Mouse (Mus musculus) liver, embryonic 14.5 days (tissue): ENCODE data around the gene Tmem135. TPM values are rescaled to one million over a fixed set of nuclear protein-coding genes. Genes with fewer than 3 reads are reported as not detected.

ENCODE experiments used
- ATAC-seq: fragments of 200-750 bp; cut with Nextera tagmentation; 2 replicates; pipeline ENCODE4 v1.8.0; 2017; ENCODE audit warnings: moderate number of reproducible peaks, mild to moderate bottlenecking, moderate library complexity; ENCODE audit not compliant: insufficient read depth
- DNase-seq, 3 experiments: peaks; one replicate each; pipeline ENCODE4 v3.0.0-alpha.2; 2012 to 2013; ENCODE audit warnings: low read depth in 3 of 3, low spot score in 3 of 3
- H3K27ac ChIP-seq: fragments of 300-500 bp; sonication (generic); 2 replicates; pipeline ENCODE4 v1.5.1; 2014; ENCODE audit warnings: moderate library complexity, mild to moderate bottlenecking, control low read depth, inconsistent platforms
- H3K27me3 ChIP-seq: fragments of 300-500 bp; sonication (generic); 2 replicates; pipeline ENCODE4 v1.6.1; 2014; ENCODE audit warnings: mild to moderate bottlenecking, low read length, moderate library complexity; ENCODE audit not compliant: control insufficient read depth, insufficient read depth
- H3K36me3 ChIP-seq: fragments of 300-500 bp; sonication (generic); replicated peaks from 2 replicates; pipeline ENCODE4 v1.6.1; 2014; ENCODE audit warnings: low read depth; ENCODE audit not compliant: control insufficient read depth, insufficient read depth
- H3K4me1 ChIP-seq, 2 experiments: fragments of 200-500 bp in 1 of 2; fragments of 300-500 bp in 1 of 2; sonication (generic) in 1 of 2; replicated peaks; 2 replicates each; pipeline ENCODE4 v1.6.1; 2012 to 2014; ENCODE audit warnings: antibody characterized with exemption in 1 of 2, inconsistent platforms in 1 of 2, low read length in 1 of 2; ENCODE audit not compliant: control insufficient read depth in 2 of 2, insufficient read depth in 2 of 2
- H3K4me2 ChIP-seq: fragments of 300-500 bp; sonication (generic); 2 replicates; pipeline ENCODE4 v1.6.1; 2014; ENCODE audit warnings: low read depth, mild to moderate bottlenecking, control low read depth, moderate library complexity
- H3K4me3 ChIP-seq, 2 experiments: fragments of 200-500 bp in 1 of 2; fragments of 300-500 bp in 1 of 2; sonication (generic) in 1 of 2; 2 replicates each; pipeline ENCODE4 v1.5.1; 2012 to 2014; ENCODE audit warnings: low read depth in 2 of 2, low read length in 2 of 2, mild to moderate bottlenecking in 2 of 2, control low read depth in 1 of 2, inconsistent platforms in 1 of 2, moderate library complexity in 1 of 2; ENCODE audit not compliant: insufficient read depth in 1 of 2
- H3K9ac ChIP-seq: fragments of 300-500 bp; sonication (generic); replicated peaks from 2 replicates; pipeline ENCODE4 v1.6.1; 2014; ENCODE audit warnings: mild to moderate bottlenecking, control low read depth, moderate library complexity
- H3K9me3 ChIP-seq: fragments of 300-500 bp; sonication (generic); 2 replicates; pipeline ENCODE4 v1.6.1; 2016; ENCODE audit warnings: low read length, mixed read lengths; ENCODE audit not compliant: control insufficient read depth
- CTCF ChIP-seq: IDR thresholded peaks from 2 replicates; pipeline ENCODE4 v1.5.1; 2016; ENCODE audit warnings: antibody characterized with exemption, low read depth, control low read depth
- EP300 ChIP-seq: IDR thresholded peaks from 2 replicates; pipeline ENCODE4 v1.6.1; 2016; ENCODE audit warnings: antibody characterized with exemption, low read depth
- WGBS: fragments of 180-500 bp; shearing (Covaris S2); extraction: QIAGEN DNeasy Blood & Tissue Kit; methylation state at CpG from one replicate; pipeline ENCODE4 v1.1.7; 2014; ENCODE audit not compliant: insufficient replicate concordance; 5-methylcytosine and 5-hydroxymethylcytosine counted together
- polyA plus RNA-seq, 2 experiments: library from polyadenylated mRNA; depleted of rRNA in 1 of 2; stranded (reverse) in 1 of 2; unstranded in 1 of 2; fragments of >200 nt; fragmentation: Nextera tagmentation in 1 of 2; extraction: Ambion mirVana in 1 of 2; gene quantifications; 2 replicates each; pipeline versions ENCODE4 v1.2.1 to v1.2.3; 2012 to 2014

Gene Tmem135
- polyA plus RNA-seq, 2 experiments: 5.4 to 12.7 TPM

- H3K4me1 ChIP-seq: no peaks in the 10 kb centered on the region
- H3K9ac ChIP-seq: no peak overlapping the region
- H3K27me3 ChIP-seq: no peaks in the 10 kb centered on the region
- no peak overlapping the region for H3K4me2 ChIP-seq
- H3K4me3 ChIP-seq: no peak overlapping the region
- no peaks in the 10 kb centered on the region for H3K36me3 ChIP-seq
- DNase-seq: peak; percentile 51 to 58 (median 52)
- ATAC-seq: no peak
- no peaks in the 10 kb centered on the region for H3K9me3 ChIP-seq
- 12% methylated on average over 2 of the region's 2 CpGs for WGBS
- TF ChIP-seq CTCF (peak; percentile 87), EP300 (no peak)
- no peak overlapping the region for H3K27ac ChIP-seq
Observed at GRCm38 (mm10) chr7:89168606-89169005, 235.4 kb downstream of the Tmem135 start.

GRCm38 (mm10) chr7:89165528-89165927, 238.5 kb downstream of the Tmem135 start:
- Histone ChIP-seq H3K9ac (no peak overlapping the region), H3K4me2 (no peak overlapping the region), H3K4me1 (no peaks in the 10 kb centered on the region), H3K4me3 (no peak overlapping the region), H3K36me3 (no peaks in the 10 kb centered on the region), H3K27ac (no peak overlapping the region), H3K9me3 (no peaks in the 10 kb centered on the region), H3K27me3 (no peaks in the 10 kb centered on the region)
- 28% methylated on average over 4 of the region's 4 CpGs for WGBS
- DNase-seq: peak in 1 of 3 experiments; percentile 6
- ATAC-seq: no peak
- no peak for TF ChIP-seq CTCF
- no peak for TF ChIP-seq EP300

- H3K9me3 ChIP-seq: no peaks in the 10 kb centered on the region
- H3K27ac ChIP-seq: no peak overlapping the region
- H3K9ac ChIP-seq: no peak overlapping the region
- ATAC-seq (no peak), DNase-seq (no peak)
- no peak overlapping the region for H3K4me2 ChIP-seq
- H3K4me3 ChIP-seq: no peak overlapping the region
- H3K27me3 ChIP-seq: no peaks in the 10 kb centered on the region
- TF ChIP-seq EP300: no peak
- no peak for TF ChIP-seq CTCF
- 70% methylated on average over 6 of the region's 6 CpGs for WGBS
- no peaks in the 10 kb centered on the region for H3K4me1 ChIP-seq
- H3K36me3 ChIP-seq: no peaks in the 10 kb centered on the region
Observed at GRCm38 (mm10) chr7:89161610-89162378, 242.2 kb downstream of the Tmem135 start.

GRCm38 (mm10) chr7:89157356-89157755, 246.7 kb downstream of the Tmem135 start:
- no peak overlapping the region for H3K27ac ChIP-seq
- ATAC-seq: no peak
- 69% methylated on average over 8 of the region's 8 CpGs for WGBS
- no peaks in the 10 kb centered on the region for H3K36me3 ChIP-seq
- TF ChIP-seq EP300 (no peak), CTCF (no peak)
- H3K9ac ChIP-seq: no peak overlapping the region
- H3K27me3 ChIP-seq: no peaks in the 10 kb centered on the region
- no peak for DNase-seq
- no peaks in the 10 kb centered on the region for H3K9me3 ChIP-seq
- no peak overlapping the region for H3K4me3 ChIP-seq
- H3K4me2 ChIP-seq: no peak overlapping the region
- 0 out of 4 replicates have a peak, but pooled peaks cover 0 to 2% of the 10 kb centered on the region in 2 experiments for H3K4me1 ChIP-seq

- TF ChIP-seq EP300 (no peak), CTCF (no peak)
- Histone ChIP-seq H3K9ac (no peak overlapping the region), H3K9me3 (no peaks in the 10 kb centered on the region), H3K4me3 (no peak overlapping the region), H3K4me2 (no peak overlapping the region), H3K27ac (no peak overlapping the region), H3K36me3 (no peaks in the 10 kb centered on the region), H3K4me1 (0 out of 4 replicates have a peak, but pooled peaks cover 0 to 2% of the 10 kb centered on the region in 2 experiments), H3K27me3 (no peaks in the 10 kb centered on the region)
- DNase-seq (no peak), ATAC-seq (no peak)
- WGBS: 63% methylated on average over 4 of the region's 4 CpGs
Observed at GRCm38 (mm10) chr7:89156629-89157028, 247.4 kb downstream of the Tmem135 start.
